Mouse (Mus musculus) frontal cortex, postnatal 10 days (tissue): Measurements from ENCODE around the gene Rgma.

Source experiments
- DNase-seq, 2 experiments: peaks; one replicate each; pipeline ENCODE4 v3.0.0; 2022; ENCODE audit warnings: low spot score in 2 of 2, mixed read lengths in 1 of 2

Gene Rgma

GRCm38 (mm10) chr7:73375257-73376100 is at the start of gene Rgma:
Rgma (plus strand) TSS chr7:73375509.
- peak in 1 of 2 experiments; percentile 66 for DNase-seq

DNA sequence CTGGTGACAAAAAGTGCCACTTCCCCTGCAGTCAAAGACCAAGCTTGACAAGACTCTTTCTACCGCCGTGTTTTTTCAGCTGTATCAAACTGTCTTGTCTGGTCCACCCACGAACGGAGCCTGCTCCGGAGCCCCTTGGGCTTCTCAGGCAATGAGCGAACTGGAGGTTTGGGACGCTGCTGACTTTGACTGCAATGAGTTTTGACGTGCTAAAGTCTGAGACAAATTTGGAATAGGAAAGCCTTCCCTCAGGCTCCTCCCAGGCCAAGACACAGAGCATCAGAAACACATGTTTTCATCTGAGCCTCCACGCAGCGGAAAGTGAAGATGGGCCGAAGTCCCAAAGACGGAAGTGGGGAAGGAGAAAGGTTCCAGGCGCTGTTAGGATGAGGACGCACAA is 49.1 kb upstream of the Rgma start:
- no peak for DNase-seq

DNA sequence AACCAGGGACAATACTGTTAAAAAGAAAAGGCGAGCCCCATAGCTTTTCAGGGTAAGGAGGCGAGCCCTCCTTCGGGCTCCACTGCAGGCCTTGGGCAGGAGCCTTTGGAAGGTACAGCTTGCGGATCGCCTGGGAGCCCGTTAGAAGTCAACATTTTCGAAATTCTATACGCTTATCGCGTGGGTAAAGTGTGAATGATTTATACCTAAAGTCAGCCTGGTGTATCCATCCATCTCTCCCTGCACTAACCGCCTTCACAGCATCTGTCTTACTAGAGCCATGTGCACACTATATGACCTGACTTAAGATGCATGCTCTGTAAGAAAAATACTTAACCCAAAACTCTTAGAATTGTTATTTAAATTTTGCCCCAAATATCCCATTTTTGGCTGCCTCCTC is 48.6 kb upstream of the Rgma start:
- DNase-seq, result no peak

DNA sequence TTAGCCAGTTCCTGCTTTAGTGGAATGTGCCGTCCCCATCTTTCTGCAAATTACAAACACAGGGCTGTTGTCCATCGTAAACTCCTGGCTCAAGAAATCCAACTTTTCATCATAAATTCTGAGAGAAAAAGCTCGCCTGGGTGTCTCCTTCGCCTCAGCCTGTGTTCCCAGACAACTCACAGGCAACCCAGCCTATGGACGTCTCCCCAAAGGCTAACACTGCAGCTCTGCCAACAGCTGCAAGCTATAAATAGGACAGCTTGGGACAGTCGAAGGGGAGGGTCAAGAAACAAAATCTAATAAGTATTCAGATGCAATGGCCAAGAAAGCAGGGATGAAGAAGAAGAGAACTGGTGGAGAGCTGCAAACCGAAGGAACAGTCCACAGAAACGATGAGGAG is 48.1 kb upstream of the Rgma start:
- no peak for DNase-seq

DNA sequence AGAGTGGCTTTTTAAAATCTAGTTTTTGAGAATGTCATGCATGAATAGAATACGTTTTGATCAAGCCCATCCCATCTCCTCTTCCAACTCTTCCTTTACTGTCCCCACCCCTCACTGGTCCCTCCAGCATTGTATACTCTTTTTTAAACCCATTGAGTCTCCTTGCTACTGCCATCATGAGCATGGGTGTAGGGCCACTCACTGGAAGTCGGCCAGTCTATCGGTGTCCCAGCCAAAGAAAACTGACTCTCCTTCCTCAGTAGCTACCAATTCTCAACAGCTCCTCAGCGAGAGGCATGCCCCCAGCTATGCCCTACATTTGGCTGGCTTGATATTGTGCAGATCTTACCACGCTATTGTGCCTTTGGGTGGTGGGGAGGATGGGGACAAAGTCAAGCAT is 47.7 kb upstream of the Rgma start:
- no peak for DNase-seq

DNA sequence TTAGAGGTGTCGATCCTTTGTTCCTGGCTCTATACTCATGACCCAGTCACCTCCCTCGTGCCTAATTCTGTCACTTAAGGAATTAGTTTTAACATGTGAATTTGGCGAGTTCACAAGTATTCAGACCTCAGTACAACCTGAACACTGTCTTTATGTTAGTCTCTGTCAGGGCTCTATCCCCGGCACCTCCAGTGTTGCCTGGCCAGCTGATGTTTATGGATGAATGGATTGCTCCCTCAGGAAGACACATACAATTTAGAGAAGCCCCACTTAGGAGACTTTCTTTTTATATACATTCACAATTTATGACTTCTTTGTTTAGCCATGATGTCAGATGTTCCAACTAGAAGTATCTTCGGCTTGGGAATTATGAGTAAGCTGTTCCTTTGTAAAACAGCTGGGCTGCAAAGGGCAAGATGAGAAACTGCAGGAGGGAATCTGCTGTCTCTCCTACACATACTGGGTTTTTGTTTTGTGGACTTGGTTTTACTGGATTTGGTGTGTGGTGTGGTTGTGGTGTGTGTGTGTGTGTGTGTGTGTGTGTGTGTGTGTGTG is 46.6 kb upstream of the Rgma start:
- DNase-seq, result no peak

- peak in 1 of 2 experiments; percentile 56 for DNase-seq
Measured at GRCm38 (mm10) chr7:73330754-73331153, 44.6 kb upstream of the Rgma start.

DNA sequence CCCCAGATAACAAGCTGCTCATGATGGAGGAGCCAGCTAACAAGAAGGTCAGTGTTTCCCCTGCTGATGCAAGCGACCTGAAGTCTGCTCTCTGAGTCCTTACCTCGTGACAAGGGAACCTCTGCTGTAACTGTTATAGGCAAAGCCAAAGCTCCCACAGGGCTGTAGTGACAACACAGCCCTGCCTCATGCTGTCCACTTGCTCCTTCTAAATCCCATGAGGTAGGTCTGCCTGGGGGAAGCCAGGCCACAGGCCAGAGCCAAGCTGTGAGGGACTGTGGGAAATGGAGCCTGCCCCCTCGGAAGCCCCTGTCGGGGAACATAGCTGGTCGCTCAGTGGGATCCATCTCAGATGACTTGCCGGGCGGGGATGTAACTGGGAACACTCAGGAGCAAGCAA is 43.7 kb upstream of the Rgma start:
- DNase-seq, result no peak

GRCm38 (mm10) chr7:73333398-73333988 is 41.8 kb upstream of the Rgma start:
- no peak for DNase-seq

- no peak for DNase-seq
Measured at GRCm38 (mm10) chr7:73334883-73335282, 40.4 kb upstream of the Rgma start.

DNA sequence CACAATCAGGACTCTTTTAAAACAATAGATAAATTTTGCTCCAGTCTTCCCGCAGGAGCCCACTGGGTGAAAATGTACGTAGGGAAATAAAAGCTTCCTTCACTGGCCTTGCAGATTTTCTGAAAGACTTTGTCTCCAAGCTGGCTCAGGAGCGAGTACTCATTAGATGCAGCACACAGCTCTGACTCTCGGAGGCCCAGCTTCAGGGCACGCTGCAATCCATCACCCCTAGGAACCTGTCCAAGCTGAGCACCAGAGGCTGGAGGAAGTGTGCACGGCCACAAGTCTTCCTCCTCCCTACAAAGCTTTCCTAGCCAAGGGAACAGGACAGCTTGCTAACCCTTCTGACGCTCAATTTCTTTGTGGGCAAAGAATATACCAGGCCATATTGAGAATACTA is 38.9 kb upstream of the Rgma start:
- DNase-seq, result no peak

- no peak for DNase-seq
Measured at GRCm38 (mm10) chr7:73338353-73338752, 37.0 kb upstream of the Rgma start.

GRCm38 (mm10) chr7:73343852-73344251 is 31.5 kb upstream of the Rgma start:
- no peak for DNase-seq

GRCm38 (mm10) chr7:73348585-73349124 is 26.7 kb upstream of the Rgma start:
- no peak for DNase-seq

- DNase-seq, result no peak
Measured at GRCm38 (mm10) chr7:73349158-73349557, 26.2 kb upstream of the Rgma start.

GRCm38 (mm10) chr7:73355229-73355628 is 20.1 kb upstream of the Rgma start:
- no peak for DNase-seq

DNA sequence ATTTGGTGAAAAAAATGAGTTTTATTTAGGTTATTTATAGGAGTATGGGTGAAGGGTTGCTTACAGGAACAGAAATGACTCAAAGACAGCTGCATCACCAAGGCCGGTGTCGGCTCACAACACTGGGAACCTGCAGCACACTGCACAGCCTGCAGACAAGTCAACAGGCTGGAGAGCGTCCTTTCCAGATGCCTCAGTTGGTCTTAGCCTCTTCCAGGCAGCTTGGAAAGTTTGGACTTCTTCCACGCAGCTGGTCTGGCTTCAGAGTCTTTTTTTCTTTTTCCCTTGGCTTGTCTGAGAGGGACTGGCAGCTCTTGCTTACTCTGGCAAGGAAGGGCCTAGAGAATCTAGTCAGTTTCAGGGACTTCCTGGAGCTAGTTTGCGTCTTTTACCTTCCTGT is 18.4 kb upstream of the Rgma start:
- DNase-seq, result no peak

DNA sequence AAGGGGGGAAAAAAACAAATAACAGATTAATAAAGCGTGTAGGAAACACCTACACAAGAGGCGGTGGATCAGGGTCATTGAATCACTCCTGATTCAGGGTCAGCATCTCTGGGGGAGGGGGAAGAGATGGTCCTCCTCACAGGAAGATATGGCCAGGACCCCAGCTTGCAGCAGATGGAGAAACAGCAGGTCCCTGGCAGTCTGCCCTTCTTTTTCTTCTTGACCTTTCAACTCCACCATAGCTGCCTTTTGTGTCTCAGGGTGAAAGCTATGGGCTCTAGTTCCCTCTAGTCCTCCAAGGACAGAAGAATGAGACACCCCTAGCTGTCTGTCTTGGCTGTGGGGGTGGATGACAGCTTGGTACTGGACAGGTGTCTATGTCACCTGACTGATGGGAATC is 17.7 kb upstream of the Rgma start:
- DNase-seq, result no peak

- no peak for DNase-seq
Measured at GRCm38 (mm10) chr7:73365511-73365910, 9.8 kb upstream of the Rgma start.

DNA sequence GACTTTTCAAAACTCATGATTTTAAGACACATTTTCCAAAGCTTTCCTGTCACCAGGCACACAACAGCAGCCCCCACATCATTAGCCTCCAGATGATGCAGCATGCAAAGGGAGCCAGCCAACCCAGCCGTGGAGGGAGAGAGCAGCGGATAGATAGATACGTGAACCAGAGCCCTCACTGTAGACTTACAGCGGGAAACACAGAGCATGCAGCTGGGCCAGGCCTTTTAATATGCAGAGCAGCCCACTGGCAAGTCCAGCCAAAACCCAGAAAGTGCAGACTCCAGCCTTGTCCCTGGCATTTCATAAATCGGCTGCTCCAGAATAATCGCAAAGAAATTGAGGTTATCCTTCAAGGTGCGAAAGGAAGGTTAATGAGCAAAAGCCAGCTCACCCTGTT is 9.3 kb upstream of the Rgma start:
- no peak for DNase-seq

- DNase-seq, result no peak
Measured at GRCm38 (mm10) chr7:73367681-73368464, 7.4 kb upstream of the Rgma start.

GRCm38 (mm10) chr7:73369992-73370391 is 5.3 kb upstream of the Rgma start:
- DNase-seq, result no peak
